Mouse (Mus musculus): ENCODE measurements around the gene Ptov1. TPM values are rescaled to one million over a fixed set of nuclear protein-coding genes. Genes with fewer than 3 reads are reported as not detected.

Ptov1 gene
- total and polyA plus RNA-seq, 2 experiments from 2014 or later = 498 to 513 TPM

- 2% methylated on average over 34 of the region's 34 CpGs for WGBS
- ATAC-seq = peak; percentile 82
- Histone ChIP-seq H3K9ac (peak within 1 kb of the TSS; percentile 64), H3K4me1 (ENCODE audit: insufficient read depth) (peaks cover 33% of the 10 kb centered on the region), H3K27me3 (ENCODE audit: insufficient read depth, low read length) (no peaks in the 10 kb centered on the region), H3K4me3 (ENCODE audit: low read depth, low read length) (peak within 1 kb of the TSS; percentile 62), H3K36me3 (ENCODE audit: insufficient read depth) (peaks cover 19% of the 10 kb centered on the region), H3K27ac (ENCODE audit: low read depth, low read length) (peak within 1 kb of the TSS; percentile 92), H3K4me2 (ENCODE audit: low read depth) (peak within 1 kb of the TSS; percentile 71), H3K9me3 (ENCODE audit: low read length) (no peaks in the 10 kb centered on the region)
- peak; percentile 98 for DNase-seq
- peak; percentile 80 for TF ChIP-seq CTCF (IDR thresholded peaks at IDR 0.05; ENCODE audit: low read depth)
These were observed 26.2 kb upstream of the Ptov1 start, which contains the start of gene Fuz for GRCm38 (mm10) chr7:44895593-44896434. TSS of gene Fuz (plus strand) at chr7:44896079.

GRCm38 (mm10) chr7:44895206-44895592, 25.6 kb upstream of the Ptov1 start:
- peaks cover 38% of the 10 kb centered on the region for H3K4me1 ChIP-seq (ENCODE audit: insufficient read depth)
- TF ChIP-seq CTCF (IDR thresholded peaks at IDR 0.05; ENCODE audit: low read depth) = no peak
- WGBS = 13% methylated on average over 7 of the region's 7 CpGs

DNA sequence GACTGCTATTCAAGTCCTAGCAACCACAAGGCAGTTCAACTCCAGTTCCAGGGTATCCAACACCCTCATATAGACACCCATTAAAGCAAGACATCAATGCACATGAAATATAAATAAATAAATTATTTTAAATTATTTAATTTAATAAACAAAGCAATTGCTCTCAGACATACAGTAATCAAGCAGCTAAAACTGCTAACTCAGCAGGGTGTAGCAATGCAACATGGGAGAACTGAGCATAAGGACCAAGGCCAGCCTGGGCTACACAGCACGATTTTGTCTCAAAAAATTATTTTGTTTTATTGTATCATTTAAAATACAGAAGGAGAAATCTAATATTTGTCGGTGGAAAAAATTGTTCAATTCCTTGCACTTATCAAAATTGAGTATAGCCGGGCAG, 24.6 kb upstream of the Ptov1 start:
- 89% methylated on average over 3 of the region's 3 CpGs for WGBS
- no peak for TF ChIP-seq CTCF (IDR thresholded peaks at IDR 0.05; ENCODE audit: low read depth)
- peaks cover 38% of the 10 kb centered on the region for H3K4me1 ChIP-seq (ENCODE audit: insufficient read depth)

More at GRCm38 (mm10) chr7:44895206-44895592, 25.6 kb upstream of the Ptov1 start:
- Histone ChIP-seq H3K27ac (ENCODE audit: low read depth, low read length) (peak overlapping the region; percentile 92), H3K4me3 (ENCODE audit: low read depth, low read length) (peak overlapping the region; percentile 62), H3K9me3 (ENCODE audit: low read length) (no peaks in the 10 kb centered on the region), H3K36me3 (ENCODE audit: insufficient read depth) (peaks cover 15% of the 10 kb centered on the region), H3K4me2 (ENCODE audit: low read depth) (peak overlapping the region; percentile 71), H3K9ac (peak overlapping the region; percentile 64; the same call in 1 of the 2 replicates), H3K27me3 (ENCODE audit: insufficient read depth, low read length) (no peaks in the 10 kb centered on the region)
- no peak for DNase-seq
- ATAC-seq = no peak

GRCm38 (mm10) chr7:44893197-44893596, 23.6 kb upstream of the Ptov1 start:
- H3K4me2 ChIP-seq (ENCODE audit: low read depth) = peak overlapping the region; percentile 86
- no peak for TF ChIP-seq CTCF (IDR thresholded peaks at IDR 0.05; ENCODE audit: low read depth)
- H3K4me3 ChIP-seq (ENCODE audit: low read depth, low read length) = peak overlapping the region; percentile 88
- WGBS = 2% methylated on average over 8 of the region's 8 CpGs
- H3K27me3 ChIP-seq (ENCODE audit: insufficient read depth, low read length) = no peaks in the 10 kb centered on the region
- no peaks in the 10 kb centered on the region for H3K9me3 ChIP-seq (ENCODE audit: low read length)
- peak overlapping the region; percentile 35; the same call in 1 of the 2 replicates for H3K9ac ChIP-seq
- peak overlapping the region; percentile 100 for H3K27ac ChIP-seq (ENCODE audit: low read depth, low read length)
- ATAC-seq (no peak), DNase-seq (peak; percentile 66)
- peaks cover 7% of the 10 kb centered on the region for H3K36me3 ChIP-seq (ENCODE audit: insufficient read depth)
- peaks cover 38% of the 10 kb centered on the region for H3K4me1 ChIP-seq (ENCODE audit: insufficient read depth)

More for the DNA sequence above, 24.6 kb upstream of the Ptov1 start:
- ATAC-seq (no peak), DNase-seq (no peak)
- Histone ChIP-seq H3K9me3 (ENCODE audit: low read length) (no peaks in the 10 kb centered on the region), H3K36me3 (ENCODE audit: insufficient read depth) (peaks cover 5% of the 10 kb centered on the region), H3K27me3 (ENCODE audit: insufficient read depth, low read length) (no peaks in the 10 kb centered on the region), H3K4me3 (ENCODE audit: low read depth, low read length) (no peak overlapping the region), H3K4me2 (ENCODE audit: low read depth) (no peak overlapping the region), H3K27ac (ENCODE audit: low read depth, low read length) (peak overlapping the region; percentile 92), H3K9ac (no peak overlapping the region)

- no peak for TF ChIP-seq CTCF (IDR thresholded peaks at IDR 0.05; ENCODE audit: low read depth)
- WGBS = 1% methylated on average over 56 of the region's 56 CpGs
- H3K36me3 ChIP-seq (ENCODE audit: insufficient read depth) = peaks cover 7% of the 10 kb centered on the region
- H3K9ac ChIP-seq = peak within 1 kb of the TSS; percentile 86
- H3K4me1 ChIP-seq (ENCODE audit: insufficient read depth) = peaks cover 38% of the 10 kb centered on the region
- DNase-seq = peak; percentile 98
- H3K9me3 ChIP-seq (ENCODE audit: low read length) = no peaks in the 10 kb centered on the region
- H3K27me3 ChIP-seq (ENCODE audit: insufficient read depth, low read length) = no peaks in the 10 kb centered on the region
- peak within 1 kb of the TSS; percentile 88 for H3K4me3 ChIP-seq (ENCODE audit: low read depth, low read length)
- peak within 1 kb of the TSS; percentile 86 for H3K4me2 ChIP-seq (ENCODE audit: low read depth)
- ATAC-seq = peak; percentile 74
- peak within 1 kb of the TSS; percentile 100 for H3K27ac ChIP-seq (ENCODE audit: low read depth, low read length)
These were observed 22.8 kb upstream of the Ptov1 start, which contains the start of gene Med25 for GRCm38 (mm10) chr7:44892276-44892921. TSS of gene Med25 (minus strand) at chr7:44892712.

DNA sequence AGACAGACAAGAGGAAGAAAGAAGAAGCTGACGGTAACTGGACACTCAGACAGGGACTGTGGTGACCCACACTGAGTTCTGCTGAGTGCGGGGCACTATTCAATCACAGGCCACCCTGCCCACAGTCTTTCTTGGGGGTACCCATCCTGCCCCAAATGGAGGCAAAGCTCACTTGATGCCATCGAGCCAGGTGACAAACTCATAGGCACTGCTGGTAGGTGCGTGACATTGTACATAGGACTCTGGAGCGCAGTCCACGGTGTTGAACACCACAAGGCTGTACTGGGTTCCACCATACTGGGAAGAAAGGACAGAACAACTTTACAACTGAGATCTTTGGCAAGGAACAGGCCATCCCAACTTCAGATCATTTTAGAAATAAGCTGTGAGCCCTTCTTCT, 22.0 kb upstream of the Ptov1 start:
- Histone ChIP-seq H3K4me3 (ENCODE audit: low read depth, low read length) (peak overlapping the region; percentile 88), H3K36me3 (ENCODE audit: insufficient read depth) (peaks cover 14% of the 10 kb centered on the region), H3K9me3 (ENCODE audit: low read length) (no peaks in the 10 kb centered on the region), H3K4me1 (ENCODE audit: insufficient read depth) (peaks cover 36% of the 10 kb centered on the region), H3K27me3 (ENCODE audit: insufficient read depth, low read length) (no peaks in the 10 kb centered on the region), H3K4me2 (ENCODE audit: low read depth) (peak overlapping the region; percentile 86), H3K9ac (peak overlapping the region; percentile 86), H3K27ac (ENCODE audit: low read depth, low read length) (peak overlapping the region; percentile 100)
- ATAC-seq (no peak), DNase-seq (no peak)
- TF ChIP-seq CTCF (IDR thresholded peaks at IDR 0.05; ENCODE audit: low read depth) = no peak
- WGBS = 9% methylated on average over 6 of the region's 6 CpGs

All from forebrain, postnatal 0 days (tissue).